Mouse (Mus musculus) embryo, embryonic 10 days (tissue): ENCODE measurements around the gene Filip1l.

Experiments
- DNase-seq: peaks from one replicate; pipeline ENCODE4 v3.0.0-alpha.2; 2015; ENCODE audit warnings: low spot score

The Filip1l gene

GRCm38 (mm10) chr16:57397845-57398244, 45.0 kb downstream of the Filip1l start:
- no peak for DNase-seq

- DNase-seq, result peak; percentile 87
These were observed 45.7 kb downstream of the Filip1l start for GRCm38 (mm10) chr16:57398387-57399214.

GRCm38 (mm10) chr16:57399566-57399965, 46.7 kb downstream of the Filip1l start:
- no peak for DNase-seq

- DNase-seq, result no peak
These were observed 48.8 kb downstream of the Filip1l start for GRCm38 (mm10) chr16:57401702-57402101.

GRCm38 (mm10) chr16:57402910-57403309, 50.0 kb downstream of the Filip1l start:
- DNase-seq, result no peak

GRCm38 (mm10) chr16:57403825-57404224, 50.9 kb downstream of the Filip1l start:
- DNase-seq, result no peak

- no peak for DNase-seq
These were observed 59.9 kb downstream of the Filip1l start for GRCm38 (mm10) chr16:57412766-57413165.

GRCm38 (mm10) chr16:57416049-57416448, 63.2 kb downstream of the Filip1l start:
- DNase-seq, result peak; percentile 25

- no peak for DNase-seq
These were observed 64.1 kb downstream of the Filip1l start for GRCm38 (mm10) chr16:57417017-57417416.

GRCm38 (mm10) chr16:57417955-57418354, 65.1 kb downstream of the Filip1l start:
- DNase-seq, result no peak

- DNase-seq, result no peak
These were observed 66.4 kb downstream of the Filip1l start for GRCm38 (mm10) chr16:57419332-57419731.

- no peak for DNase-seq
These were observed 67.0 kb downstream of the Filip1l start for GRCm38 (mm10) chr16:57419881-57420280.

- peak; percentile 34 for DNase-seq
These were observed 68.1 kb downstream of the Filip1l start for GRCm38 (mm10) chr16:57420773-57421556.

GRCm38 (mm10) chr16:57421680-57422417, 69.0 kb downstream of the Filip1l start:
- no peak for DNase-seq

GRCm38 (mm10) chr16:57423001-57423800, 70.3 kb downstream of the Filip1l start:
- peak; percentile 29 for DNase-seq

- DNase-seq, result no peak
These were observed 73.8 kb downstream of the Filip1l start for GRCm38 (mm10) chr16:57426680-57427079.

- no peak for DNase-seq
These were observed 74.8 kb downstream of the Filip1l start for GRCm38 (mm10) chr16:57427516-57428285.

GRCm38 (mm10) chr16:57428977-57429376, 76.1 kb downstream of the Filip1l start:
- DNase-seq, result no peak

GRCm38 (mm10) chr16:57431294-57431693, 78.4 kb downstream of the Filip1l start:
- DNase-seq, result no peak

GRCm38 (mm10) chr16:57433173-57433572, 80.3 kb downstream of the Filip1l start:
- DNase-seq, result no peak

- DNase-seq, result no peak
These were observed 80.8 kb downstream of the Filip1l start for GRCm38 (mm10) chr16:57433671-57434070.
